Comparison of ENCODE assay signal across 11 mouse cellular contexts in the genomic region with DNA sequence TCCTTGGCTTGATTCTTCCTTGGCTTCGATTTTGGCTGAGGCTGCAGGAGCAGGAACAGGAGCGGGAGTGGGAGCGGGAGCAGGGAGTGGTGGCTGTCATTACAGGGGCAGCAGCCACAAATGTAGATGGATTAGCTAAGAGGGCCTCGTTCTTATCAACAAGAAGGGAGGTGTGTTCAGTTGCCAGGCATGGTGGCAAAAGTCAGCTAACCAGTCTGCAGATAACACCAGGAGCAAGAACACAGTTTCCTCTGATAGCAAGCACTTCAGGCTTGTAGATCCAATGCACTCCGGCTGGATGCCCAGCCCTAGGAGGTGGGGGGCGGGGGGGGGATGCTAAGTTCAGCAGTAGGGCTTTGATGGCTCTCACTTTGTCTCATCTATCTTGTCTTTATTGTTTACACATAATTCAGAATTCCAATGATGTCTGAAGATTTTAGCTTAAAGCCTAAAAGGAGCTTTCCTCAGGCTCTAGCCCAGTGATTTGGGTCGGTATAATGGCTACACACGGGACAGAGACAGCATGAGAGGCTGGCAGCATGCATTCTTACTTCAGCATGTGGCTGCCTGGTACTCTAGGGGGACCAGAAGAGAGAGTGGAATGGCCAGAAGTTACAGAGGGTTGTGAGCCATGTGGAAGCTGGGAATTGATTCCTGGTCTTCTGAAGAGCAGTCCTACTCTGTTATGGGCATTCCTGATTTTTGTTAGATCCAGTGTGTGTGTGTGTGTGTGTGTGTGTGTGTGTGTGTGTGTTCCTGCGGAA. TPM values are rescaled to one million over a fixed set of nuclear protein-coding genes. Genes with fewer than 3 reads are reported as not detected.
DNase-seq lines count a peak whose midpoint lies in the region; ATAC-seq and TF ChIP-seq lines count a peak whose summit lies in the region.
"Had no signal": no experiment of that assay in that cellular context is flagged by ENCODE, and none has a peak within 500 bp of the region (broad histone marks: within the 10 kb centered on the region; RNA-seq: fewer than 3 reads in every experiment).

No protein-coding gene starts in this region.

- H3K4me3 ChIP-seq in heart, postnatal 0 days (ENCODE audit: low read depth, low read length) = no peak overlapping the region
- no peak overlapping the region for H3K4me3 ChIP-seq in heart, adult 2 months
- no peak overlapping the region for H3K4me3 ChIP-seq in hindbrain, embryonic 12.5 days
- no peak overlapping the region for H3K4me3 ChIP-seq in layer of hippocampus, adult 2 months

- no peaks in the 10 kb centered on the region for H3K27me3 ChIP-seq in heart, postnatal 0 days (ENCODE audit: control insufficient read depth, insufficient read depth, low read length)
- no peaks in the 10 kb centered on the region for H3K27me3 ChIP-seq in heart, adult 2 months (ENCODE audit: control insufficient read depth, insufficient read depth, low read length)
- H3K27me3 ChIP-seq in hindbrain, embryonic 12.5 days = no peaks in the 10 kb centered on the region
- H3K27me3 ChIP-seq: limb, embryonic 15.5 days had no signal

- ATAC-seq in heart, postnatal 0 days (ENCODE audit: insufficient read depth, low read depth) = no peak
- ATAC-seq in hindbrain, embryonic 12.5 days (ENCODE audit: low FRiP score) = no peak
- peak; percentile 24 for ATAC-seq in megakaryocyte progenitor cell, adult 5-6 weeks (replicated peaks; ENCODE audit: poor library complexity)

- no peak for TF ChIP-seq CTCF in heart, postnatal 0 days (IDR thresholded peaks at IDR 0.05; ENCODE audit: low read depth)
- TF ChIP-seq CTCF in heart, adult 2 months (IDR thresholded peaks at IDR 0.05) = no peak
- no peak for TF ChIP-seq CTCF in layer of hippocampus, adult 2 months (conservative IDR thresholded peaks at IDR 0.05)

- intact Hi-C loops in heart, adult 2 months (cut with DNase I) = loop anchor here (5.0 kb wide), 1 partner anchor 142 kb away; no protein-coding TSS in a partner anchor

- no peaks in the 10 kb centered on the region for H3K9me3 ChIP-seq in heart, postnatal 0 days (replicated peaks; ENCODE audit: control insufficient read depth, low read length)
- no peaks in the 10 kb centered on the region for H3K9me3 ChIP-seq in hindbrain, embryonic 12.5 days (replicated peaks)
- H3K9me3 ChIP-seq: limb, embryonic 15.5 days had no signal

- H3K4me2 ChIP-seq in heart, postnatal 0 days (ENCODE audit: low read depth, low read length) = 0 out of 2 replicates have a peak overlapping the region, but pooled peaks have one; percentile 7
- H3K4me2 ChIP-seq in hindbrain, embryonic 12.5 days (replicated peaks) = peak overlapping the region; percentile 65; the same call in 1 of the 2 replicates

- H3K27ac ChIP-seq in heart, postnatal 0 days (ENCODE audit: low read depth) = no peak overlapping the region; the same call in 1 of the 2 replicates
- no peak overlapping the region for H3K27ac ChIP-seq in heart, adult 2 months
- no peak overlapping the region; the same call in 1 of the 2 replicates for H3K27ac ChIP-seq in hindbrain, embryonic 12.5 days
- H3K27ac ChIP-seq in layer of hippocampus, adult 2 months = no peak overlapping the region

- TF ChIP-seq POLR2A in heart, adult 2 months (IDR thresholded peaks at IDR 0.05; ENCODE audit: insufficient read depth, low read depth, low read length) = no peak

- H3K79me2 ChIP-seq in heart, adult 2 months (replicated peaks; ENCODE audit: control insufficient read depth, insufficient read depth, low read length) = peaks cover 3% of the 10 kb centered on the region

- no peak overlapping the region for H3K9ac ChIP-seq in heart, postnatal 0 days (replicated peaks; ENCODE audit: low read depth, low read length)
- H3K9ac ChIP-seq in heart, adult 2 months (ENCODE audit: low read depth, low read length) = no peak overlapping the region
- peak overlapping the region; percentile 23; the same call in 1 of the 2 replicates for H3K9ac ChIP-seq in hindbrain, embryonic 12.5 days

- H3K36me3 ChIP-seq in heart, postnatal 0 days (replicated peaks; ENCODE audit: control insufficient read depth, insufficient read depth, low read length) = no peaks in the 10 kb centered on the region
- peaks cover 4% of the 10 kb centered on the region for H3K36me3 ChIP-seq in heart, adult 2 months (ENCODE audit: control insufficient read depth, insufficient read depth, low read length)
- no peaks in the 10 kb centered on the region for H3K36me3 ChIP-seq in hindbrain, embryonic 12.5 days
- H3K36me3 ChIP-seq: limb, embryonic 15.5 days had no signal

- DNase-seq in heart, postnatal 0 days (ENCODE audit: low spot score) = no peak
- DNase-seq in heart, adult 2 months = no peak
- DNase-seq in c-Kit-positive CD71-positive TER-119-positive erythroid progenitor cells, embryonic 14.5 days (ENCODE audit: low spot score) = peak; percentile 75
- DNase-seq in right cerebral cortex, postnatal 36 days (ENCODE audit: low spot score in 2 of 2) = no peak
- DNase-seq in layer of hippocampus, adult 2 months (ENCODE audit: low spot score in 2 of 2) = no peak
- no peak for DNase-seq in adrenal gland, postnatal 4 days (ENCODE audit: low spot score in 2 of 2)
- DNase-seq: adrenal gland, postnatal 14 days; kidney, adult 9 months had no signal

- no peak for TF ChIP-seq EP300 in heart, postnatal 0 days (IDR thresholded peaks at IDR 0.05; ENCODE audit: low read depth)
- no peak for TF ChIP-seq EP300 in heart, adult 2 months (IDR thresholded peaks at IDR 0.05; ENCODE audit: insufficient read depth, low read depth, low read length)

- 34% methylated on average over 9 of the region's 9 CpGs for WGBS in heart, postnatal 0 days
- WGBS in heart, adult 2 months = 47% methylated on average over 9 of the region's 9 CpGs
- WGBS in hindbrain, embryonic 12.5 days = 59% methylated on average over 9 of the region's 9 CpGs

- H3K4me1 ChIP-seq in heart, postnatal 0 days (ENCODE audit: control insufficient read depth, insufficient read depth) = peaks cover 26% of the 10 kb centered on the region
- H3K4me1 ChIP-seq in heart, adult 2 months (ENCODE audit: control insufficient read depth, insufficient read depth, low read length) = peaks cover 5% of the 10 kb centered on the region
- H3K4me1 ChIP-seq in hindbrain, embryonic 12.5 days = peaks cover 28% of the 10 kb centered on the region

RNA-seq across cellular contexts. Expression of a gene that starts 1.6 kb away (rescaled TPM):
- 9.6 and 44.3 TPM in 2 replicates for total RNA-seq in heart, postnatal 0 days (2014; rRNA removed; ENCODE audit: low replicate concordance)
- polyA plus RNA-seq in heart, postnatal 0 days (2015; fragmentation: Nextera tagmentation; extraction: Ambion mirVana) = 18.1 and 19.2 TPM in 2 replicates
- 10 to 100 TPM; 20.7 to 25.4 TPM for total RNA-seq in heart, adult 2 months (2021)
- 8.5 and 19.3 TPM in 2 replicates for polyA plus RNA-seq in heart, adult 2 months (2012; rRNA removed)
- polyA plus RNA-seq in hindbrain, embryonic 12.5 days (2016; fragmentation: Nextera tagmentation; extraction: Ambion mirVana) = 57.4 and 62.2 TPM in 2 replicates
- 59.4 and 71.6 TPM in 2 replicates for total RNA-seq in megakaryocyte progenitor cell, adult 5-6 weeks (2015)
- total RNA-seq in megakaryocyte progenitor cell, adult 5-6 weeks (2017) = 46.3 and 61.7 TPM in 2 replicates
- total RNA-seq in layer of hippocampus, adult 2 months (2021) = 10 to 100 TPM; 56.5 to 60.2 TPM
- total RNA-seq in adrenal gland, postnatal 4 days (2021) = 10 to 100 TPM; 60.4 to 69.5 TPM

RNA-seq across cellular contexts. Expression of a gene that starts 26.9 kb away (rescaled TPM):
- 32.5 and 38.0 TPM in 2 replicates for total RNA-seq in heart, postnatal 0 days (2014; rRNA removed; ENCODE audit: low replicate concordance)
- 27.4 and 27.8 TPM in 2 replicates for polyA plus RNA-seq in heart, postnatal 0 days (2015; fragmentation: Nextera tagmentation; extraction: Ambion mirVana)
- 10 to 100 TPM; 65.2 to 79.6 TPM for total RNA-seq in heart, adult 2 months (2021)
- 89.0 and 127 TPM in 2 replicates for polyA plus RNA-seq in heart, adult 2 months (2012; rRNA removed)
- polyA plus RNA-seq in hindbrain, embryonic 12.5 days (2016; fragmentation: Nextera tagmentation; extraction: Ambion mirVana) = 10.6 and 11.6 TPM in 2 replicates
- total RNA-seq in megakaryocyte progenitor cell, adult 5-6 weeks (2015) = 15.1 and 17.1 TPM in 2 replicates
- 11.3 and 11.8 TPM in 2 replicates for total RNA-seq in megakaryocyte progenitor cell, adult 5-6 weeks (2017)
- 1 to 10 TPM; 6.8 to 7.4 TPM for total RNA-seq in layer of hippocampus, adult 2 months (2021)
- total RNA-seq in adrenal gland, postnatal 4 days (2021) = 10 to 100 TPM; 33.9 to 35.8 TPM

RNA-seq across cellular contexts. Expression of a gene that starts 53.8 kb away (rescaled TPM):
- total RNA-seq in heart, postnatal 0 days (2014; rRNA removed; ENCODE audit: low replicate concordance) = 95.1 and 107 TPM in 2 replicates
- polyA plus RNA-seq in heart, postnatal 0 days (2015; fragmentation: Nextera tagmentation; extraction: Ambion mirVana) = 63.6 and 65.5 TPM in 2 replicates
- total RNA-seq in heart, adult 2 months (2021) = 10 to 100 TPM; 33.1 to 41.7 TPM
- polyA plus RNA-seq in heart, adult 2 months (2012; rRNA removed) = 71.4 and 121 TPM in 2 replicates
- polyA plus RNA-seq in hindbrain, embryonic 12.5 days (2016; fragmentation: Nextera tagmentation; extraction: Ambion mirVana) = 28.4 and 29.1 TPM in 2 replicates
- total RNA-seq in megakaryocyte progenitor cell, adult 5-6 weeks (2015) = 3.6 and 3.9 TPM in 2 replicates
- total RNA-seq in megakaryocyte progenitor cell, adult 5-6 weeks (2017) = 2.9 and 6.7 TPM in 2 replicates
- 10 to 100 TPM; 20.9 to 26.0 TPM for total RNA-seq in layer of hippocampus, adult 2 months (2021)
- 10 to 100 TPM; 23.9 to 24.8 TPM for total RNA-seq in adrenal gland, postnatal 4 days (2021)
